Mouse (Mus musculus): ENCODE results near the gene Ank. TPM values are rescaled to one million over a fixed set of nuclear protein-coding genes. Genes with fewer than 3 reads are reported as not detected.

Gene Ank
- 21.8 and 23.3 TPM in 2 replicates for polyA plus RNA-seq (2015; fragmentation: Nextera tagmentation; extraction: Ambion mirVana)

- Histone ChIP-seq H3K27me3 (no peaks in the 10 kb centered on the region), H3K36me3 (no peaks in the 10 kb centered on the region), H3K4me3 (replicated peaks) (peak within 1 kb of the TSS; percentile 79), H3K27ac (replicated peaks) (peak within 1 kb of the TSS; percentile 76), H3K9me3 (replicated peaks) (no peaks in the 10 kb centered on the region), H3K9ac (peak within 1 kb of the TSS; percentile 56), H3K4me1 (peaks cover 20% of the 10 kb centered on the region; the same call in 1 of the 2 replicates), H3K4me2 (replicated peaks) (peak within 1 kb of the TSS; percentile 87)
- peak; percentile 90 for ATAC-seq (ENCODE audit: insufficient number of reproducible peaks, low FRiP score, low TSS enrichment, low read depth)
- WGBS: under 1% methylated on average over 101 of the region's 120 CpGs
Measured at GRCm38 (mm10) chr15:27466131-27467080, at the start of gene Ank. Gene Ank (plus strand): TSS chr15:27466677.

GRCm38 (mm10) chr15:27418566-27419331, 47.7 kb upstream of the Ank start:
- H3K9me3 ChIP-seq (replicated peaks): no peaks in the 10 kb centered on the region
- ATAC-seq (ENCODE audit: insufficient number of reproducible peaks, low FRiP score, low TSS enrichment, low read depth): no peak
- H3K4me1 ChIP-seq: no peaks in the 10 kb centered on the region
- H3K4me3 ChIP-seq (replicated peaks): no peak overlapping the region
- no peak overlapping the region for H3K4me2 ChIP-seq (replicated peaks)
- H3K9ac ChIP-seq: no peak overlapping the region
- 79% methylated on average over 3 of the region's 3 CpGs for WGBS
- no peaks in the 10 kb centered on the region for H3K27me3 ChIP-seq
- H3K36me3 ChIP-seq: no peaks in the 10 kb centered on the region
- H3K27ac ChIP-seq (replicated peaks): no peak overlapping the region

GRCm38 (mm10) chr15:27421531-27421930, 44.9 kb upstream of the Ank start:
- Histone ChIP-seq H3K4me3 (replicated peaks) (no peak overlapping the region), H3K9ac (no peak overlapping the region), H3K27ac (replicated peaks) (no peak overlapping the region), H3K36me3 (no peaks in the 10 kb centered on the region), H3K27me3 (no peaks in the 10 kb centered on the region), H3K4me1 (no peaks in the 10 kb centered on the region), H3K9me3 (replicated peaks) (no peaks in the 10 kb centered on the region), H3K4me2 (replicated peaks) (no peak overlapping the region)
- no peak for ATAC-seq (ENCODE audit: insufficient number of reproducible peaks, low FRiP score, low TSS enrichment, low read depth)
- 83% methylated on average over 6 of the region's 6 CpGs for WGBS

- 75% methylated on average over 3 of the region's 3 CpGs for WGBS
- no peak overlapping the region for H3K9ac ChIP-seq
- no peak overlapping the region for H3K27ac ChIP-seq (replicated peaks)
- no peak for ATAC-seq (ENCODE audit: insufficient number of reproducible peaks, low FRiP score, low TSS enrichment, low read depth)
- H3K27me3 ChIP-seq: no peaks in the 10 kb centered on the region
- H3K4me3 ChIP-seq (replicated peaks): no peak overlapping the region
- no peaks in the 10 kb centered on the region for H3K4me1 ChIP-seq
- H3K36me3 ChIP-seq: no peaks in the 10 kb centered on the region
- H3K9me3 ChIP-seq (replicated peaks): no peaks in the 10 kb centered on the region
- no peak overlapping the region for H3K4me2 ChIP-seq (replicated peaks)
Measured at GRCm38 (mm10) chr15:27427581-27427980, 38.9 kb upstream of the Ank start.

- H3K4me3 ChIP-seq (replicated peaks): no peak overlapping the region
- H3K27me3 ChIP-seq: no peaks in the 10 kb centered on the region
- H3K9ac ChIP-seq: no peak overlapping the region
- no peaks in the 10 kb centered on the region for H3K36me3 ChIP-seq
- no peaks in the 10 kb centered on the region for H3K9me3 ChIP-seq (replicated peaks)
- no peaks in the 10 kb centered on the region for H3K4me1 ChIP-seq
- H3K27ac ChIP-seq (replicated peaks): no peak overlapping the region
- 0 out of 2 replicates have a peak, but pooled peaks have one; percentile 4 for ATAC-seq (ENCODE audit: insufficient number of reproducible peaks, low FRiP score, low TSS enrichment, low read depth)
- 93% methylated on average over 1 of the region's 1 CpGs for WGBS
- no peak overlapping the region for H3K4me2 ChIP-seq (replicated peaks)
Measured at GRCm38 (mm10) chr15:27430241-27430640, 36.2 kb upstream of the Ank start.

- H3K27ac ChIP-seq (replicated peaks): no peak overlapping the region
- no peak for ATAC-seq (ENCODE audit: insufficient number of reproducible peaks, low FRiP score, low TSS enrichment, low read depth)
- no peak overlapping the region for H3K4me2 ChIP-seq (replicated peaks)
- no peak overlapping the region for H3K4me3 ChIP-seq (replicated peaks)
- 75% methylated on average over 4 of the region's 4 CpGs for WGBS
- H3K4me1 ChIP-seq: no peaks in the 10 kb centered on the region
- H3K9ac ChIP-seq: no peak overlapping the region
- no peaks in the 10 kb centered on the region for H3K27me3 ChIP-seq
- no peaks in the 10 kb centered on the region for H3K36me3 ChIP-seq
- no peaks in the 10 kb centered on the region for H3K9me3 ChIP-seq (replicated peaks)
Measured at GRCm38 (mm10) chr15:27432851-27433615, 33.4 kb upstream of the Ank start.

GRCm38 (mm10) chr15:27435409-27435808, 31.1 kb upstream of the Ank start:
- Histone ChIP-seq H3K27me3 (no peaks in the 10 kb centered on the region), H3K4me3 (replicated peaks) (no peak overlapping the region), H3K9me3 (replicated peaks) (no peaks in the 10 kb centered on the region), H3K4me2 (replicated peaks) (no peak overlapping the region), H3K36me3 (no peaks in the 10 kb centered on the region), H3K9ac (no peak overlapping the region), H3K27ac (replicated peaks) (no peak overlapping the region), H3K4me1 (no peaks in the 10 kb centered on the region)
- WGBS: 81% methylated on average over 5 of the region's 5 CpGs
- no peak for ATAC-seq (ENCODE audit: insufficient number of reproducible peaks, low FRiP score, low TSS enrichment, low read depth)

- Histone ChIP-seq H3K9me3 (replicated peaks) (no peaks in the 10 kb centered on the region), H3K9ac (no peak overlapping the region)
- ATAC-seq (ENCODE audit: insufficient number of reproducible peaks, low FRiP score, low TSS enrichment, low read depth): no peak
Measured at GRCm38 (mm10) chr15:27436194-27436593, 30.3 kb upstream of the Ank start.

GRCm38 (mm10) chr15:27441053-27441452, 25.4 kb upstream of the Ank start:
- H3K4me1 ChIP-seq: no peaks in the 10 kb centered on the region
- 89% methylated on average over 7 of the region's 7 CpGs for WGBS
- no peak overlapping the region for H3K27ac ChIP-seq (replicated peaks)
- ATAC-seq (ENCODE audit: insufficient number of reproducible peaks, low FRiP score, low TSS enrichment, low read depth): no peak
- no peak overlapping the region for H3K9ac ChIP-seq
- H3K27me3 ChIP-seq: no peaks in the 10 kb centered on the region
- no peak overlapping the region for H3K4me2 ChIP-seq (replicated peaks)
- H3K9me3 ChIP-seq (replicated peaks): no peaks in the 10 kb centered on the region
- H3K4me3 ChIP-seq (replicated peaks): no peak overlapping the region
- no peaks in the 10 kb centered on the region for H3K36me3 ChIP-seq

More at GRCm38 (mm10) chr15:27436194-27436593, 30.3 kb upstream of the Ank start:
- no peaks in the 10 kb centered on the region for H3K36me3 ChIP-seq
- H3K4me2 ChIP-seq (replicated peaks): no peak overlapping the region
- H3K27ac ChIP-seq (replicated peaks): no peak overlapping the region
- 75% methylated on average over 4 of the region's 4 CpGs for WGBS
- H3K27me3 ChIP-seq: no peaks in the 10 kb centered on the region
- no peak overlapping the region for H3K4me3 ChIP-seq (replicated peaks)
- no peaks in the 10 kb centered on the region for H3K4me1 ChIP-seq

- Histone ChIP-seq H3K9me3 (replicated peaks) (no peaks in the 10 kb centered on the region), H3K4me2 (replicated peaks) (no peak overlapping the region), H3K27me3 (no peaks in the 10 kb centered on the region), H3K4me1 (no peaks in the 10 kb centered on the region), H3K9ac (no peak overlapping the region), H3K27ac (replicated peaks) (no peak overlapping the region), H3K4me3 (replicated peaks) (no peak overlapping the region), H3K36me3 (no peaks in the 10 kb centered on the region)
- WGBS: 74% methylated on average over 4 of the region's 4 CpGs
- no peak for ATAC-seq (ENCODE audit: insufficient number of reproducible peaks, low FRiP score, low TSS enrichment, low read depth)
Measured at GRCm38 (mm10) chr15:27441529-27441928, 24.9 kb upstream of the Ank start.

GRCm38 (mm10) chr15:27441951-27442350, 24.5 kb upstream of the Ank start:
- no peak overlapping the region for H3K27ac ChIP-seq (replicated peaks)
- WGBS: 67% methylated on average over 5 of the region's 5 CpGs
- H3K9me3 ChIP-seq (replicated peaks): no peaks in the 10 kb centered on the region
- H3K27me3 ChIP-seq: no peaks in the 10 kb centered on the region
- H3K9ac ChIP-seq: no peak overlapping the region
- H3K4me2 ChIP-seq (replicated peaks): no peak overlapping the region
- H3K36me3 ChIP-seq: no peaks in the 10 kb centered on the region
- ATAC-seq (ENCODE audit: insufficient number of reproducible peaks, low FRiP score, low TSS enrichment, low read depth): no peak
- H3K4me3 ChIP-seq (replicated peaks): no peak overlapping the region
- no peaks in the 10 kb centered on the region for H3K4me1 ChIP-seq
